Mouse (Mus musculus) G1E (cell line): Measurements from ENCODE around the gene Apln. TPM values are rescaled to one million over a fixed set of nuclear protein-coding genes. Genes with fewer than 3 reads are reported as not detected.

Experiments
- ATAC-seq: 2 replicates; pipeline ENCODE4 v1.8.0; 2016; ENCODE audit warnings: mild to moderate bottlenecking; ENCODE audit not compliant: insufficient number of reproducible peaks, poor library complexity, low FRiP score, severe bottlenecking; ENCODE audit errors: extremely low read depth
- DNase-seq: peaks from one replicate; pipeline ENCODE4 v3.0.0; 2012; ENCODE audit warnings: low spot score
- H3K27me3 ChIP-seq: 2 replicates; pipeline ENCODE4 v1.6.1; 2012; ENCODE audit warnings: mild to moderate bottlenecking, low read length, inconsistent platforms; ENCODE audit not compliant: insufficient read depth
- H3K36me3 ChIP-seq: replicated peaks from 2 replicates; pipeline ENCODE3; 2012; ENCODE audit warnings: mild to moderate bottlenecking, inconsistent platforms
- H3K4me1 ChIP-seq: 2 replicates; pipeline ENCODE4 v1.6.1; 2012; ENCODE audit warnings: low read depth, low read length, inconsistent platforms, mixed read lengths; ENCODE audit not compliant: insufficient read depth
- H3K4me3 ChIP-seq: 2 replicates; pipeline ENCODE4 v1.5.1; 2012; ENCODE audit warnings: low read depth, mild to moderate bottlenecking, inconsistent platforms, low read length, moderate library complexity, mixed read lengths
- H3K9me3 ChIP-seq: replicated peaks from 2 replicates; pipeline ENCODE4 v1.6.1; 2012; ENCODE audit warnings: inconsistent platforms
- CTCF ChIP-seq: IDR thresholded peaks from 2 replicates; pipeline ENCODE4 v1.5.1; 2012; ENCODE audit warnings: low read depth, low read length, inconsistent platforms, mixed read lengths
- GATA1 ChIP-seq: IDR thresholded peaks from 2 replicates; pipeline ENCODE4 v1.6.1; 2012; ENCODE audit warnings: borderline replicate concordance, low read length, inconsistent platforms, mixed read lengths
- GATA2 ChIP-seq: IDR thresholded peaks from 2 replicates; pipeline ENCODE4 v1.6.1; 2012; ENCODE audit warnings: low read depth, low read length, inconsistent platforms, borderline replicate concordance
- POLR2AphosphoS5 ChIP-seq: IDR thresholded peaks from 2 replicates; pipeline ENCODE4 v1.6.1; 2012; ENCODE audit warnings: low read depth, low read length, inconsistent platforms; ENCODE audit not compliant: insufficient replicate concordance
- TAL1 ChIP-seq: conservative IDR thresholded peaks from 2 replicates; pipeline ENCODE4 v1.6.1; 2012; ENCODE audit warnings: low read depth, low read length, inconsistent platforms, mixed read lengths
- polyA plus RNA-seq: library from polyadenylated mRNA; stranded (reverse); fragments of >175 nt; gene quantifications from 2 replicates; pipeline ENCODE4 v1.2.3, GENCODE M21; 2012
- total RNA-seq, 2 experiments: library from RNA; stranded (forward) in 1 of 2; stranded (reverse) in 1 of 2; fragments of 200-1000 nt in 1 of 2; fragments of >200 nt in 1 of 2; fragmentation: Nextera tagmentation in 1 of 2; gene quantifications; 2 replicates each; pipeline ENCODE4 v1.2.3; 2014 to 2017

The Apln gene
- total and polyA plus RNA-seq, 3 experiments: 0.04 to 0.05 TPM; not detected in 1

DNA sequence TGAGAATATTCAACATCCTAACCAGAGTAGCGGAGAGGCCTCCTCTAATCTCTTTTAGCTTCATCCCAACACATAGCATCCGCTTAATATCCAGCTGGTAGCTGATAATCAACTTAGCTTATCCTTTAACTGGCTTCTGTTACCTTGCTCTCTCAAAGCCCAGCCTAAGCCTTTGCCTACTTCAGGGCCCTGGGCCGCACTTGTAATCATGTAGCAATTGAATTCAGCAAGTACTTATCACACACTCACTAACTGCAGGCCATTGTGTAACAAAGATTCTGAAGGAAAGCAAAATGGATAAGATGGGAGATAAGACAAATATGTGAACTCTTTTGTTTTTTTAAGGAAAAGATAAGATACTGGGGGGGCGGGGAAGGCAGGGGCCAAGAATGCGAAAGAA is 57.6 kb downstream of the Apln start:
- ATAC-seq (no peak), DNase-seq (no peak)
- Histone ChIP-seq H3K4me3 (no peak overlapping the region), H3K9me3 (no peaks in the 10 kb centered on the region), H3K27me3 (no peaks in the 10 kb centered on the region), H3K4me1 (no peaks in the 10 kb centered on the region), H3K36me3 (no peaks in the 10 kb centered on the region)
- TF ChIP-seq CTCF: no peak
- TF ChIP-seq GATA2: no peak
- no peak for TF ChIP-seq POLR2AphosphoS5
- TF ChIP-seq TAL1: no peak

DNA sequence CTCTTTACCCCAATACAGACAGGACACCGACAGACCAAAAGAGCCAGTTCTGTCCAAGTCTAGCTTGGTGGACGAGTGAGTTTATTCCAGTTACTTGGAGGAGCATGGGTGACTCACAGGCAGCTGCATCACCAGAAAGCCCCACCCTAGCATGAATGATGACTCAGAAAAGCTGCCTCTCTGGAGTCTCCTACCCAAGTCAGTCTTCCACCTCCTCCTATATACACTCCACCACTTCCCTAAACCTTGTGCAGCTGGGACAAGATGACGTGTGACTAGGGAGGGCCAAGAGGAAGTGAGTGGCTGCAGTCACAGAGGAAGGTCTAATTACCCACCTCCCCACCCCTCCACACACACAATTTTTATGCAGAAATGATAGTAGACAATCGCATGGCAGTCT is 58.1 kb downstream of the Apln start:
- no peaks in the 10 kb centered on the region for H3K9me3 ChIP-seq
- H3K4me3 ChIP-seq: no peak overlapping the region
- TF ChIP-seq CTCF (no peak), GATA1 (no peak), GATA2 (no peak)
- H3K4me1 ChIP-seq: no peaks in the 10 kb centered on the region
- ATAC-seq (no peak; the same call in 1 of the 2 replicates), DNase-seq (no peak)
- H3K36me3 ChIP-seq: no peaks in the 10 kb centered on the region
- no peaks in the 10 kb centered on the region for H3K27me3 ChIP-seq

Other genes starting within 250 kb of the Apln start
- gene Smarca1, start 141.9 kb downstream of the Apln start, total RNA-seq (2014; fragmentation: Nextera tagmentation): not detected in 2 replicates
- not detected in 2 replicates for gene Smarca1, start 141.9 kb downstream of the Apln start, total RNA-seq (2017)
- gene Smarca1, start 141.9 kb downstream of the Apln start, polyA plus RNA-seq: not detected in 2 replicates
- not detected in 2 replicates for gene Ocrl, start 122.5 kb downstream of the Apln start, total RNA-seq (2014; fragmentation: Nextera tagmentation)
- not detected in 2 replicates for gene Ocrl, start 122.5 kb downstream of the Apln start, total RNA-seq (2017)
- gene Ocrl, start 122.5 kb downstream of the Apln start, polyA plus RNA-seq: not detected in 2 replicates
- 1.1 and 1.7 TPM in 2 replicates for gene Xpnpep2, start 73.9 kb upstream of the Apln start, total RNA-seq (2014; fragmentation: Nextera tagmentation)
- gene Xpnpep2, start 73.9 kb upstream of the Apln start, total RNA-seq (2017): 2.0 and 3.1 TPM in 2 replicates
- 0.25 and 0.39 TPM in 2 replicates for gene Xpnpep2, start 73.9 kb upstream of the Apln start, polyA plus RNA-seq
- gene Sash3, start 111.6 kb upstream of the Apln start, total RNA-seq (2014; fragmentation: Nextera tagmentation): 0.63 and 1.1 TPM in 2 replicates
- gene Sash3, start 111.6 kb upstream of the Apln start, total RNA-seq (2017): 9.2 and 10.6 TPM in 2 replicates
- gene Sash3, start 111.6 kb upstream of the Apln start, polyA plus RNA-seq: 1.5 and 1.7 TPM in 2 replicates
- 205 and 206 TPM in 2 replicates for gene Zdhhc9, start 174.0 kb upstream of the Apln start, total RNA-seq (2014; fragmentation: Nextera tagmentation)
- gene Zdhhc9, start 174.0 kb upstream of the Apln start, total RNA-seq (2017): 25.3 and 31.0 TPM in 2 replicates
- 15.5 and 18.3 TPM in 2 replicates for gene Zdhhc9, start 174.0 kb upstream of the Apln start, polyA plus RNA-seq
- gene Utp14a, start 222.0 kb upstream of the Apln start, total RNA-seq (2014; fragmentation: Nextera tagmentation): 68.7 and 74.0 TPM in 2 replicates
- 94.0 and 113 TPM in 2 replicates for gene Utp14a, start 222.0 kb upstream of the Apln start, total RNA-seq (2017)
- gene Utp14a, start 222.0 kb upstream of the Apln start, polyA plus RNA-seq: 10.3 and 15.2 TPM in 2 replicates